Mouse (Mus musculus): Measurements from ENCODE around the gene Ccsap. TPM values are rescaled to one million over a fixed set of nuclear protein-coding genes. Genes with fewer than 3 reads are reported as not detected.

Ccsap gene
- polyA plus RNA-seq, 1 experiment from 2014 or later: 10.4 TPM

DNA sequence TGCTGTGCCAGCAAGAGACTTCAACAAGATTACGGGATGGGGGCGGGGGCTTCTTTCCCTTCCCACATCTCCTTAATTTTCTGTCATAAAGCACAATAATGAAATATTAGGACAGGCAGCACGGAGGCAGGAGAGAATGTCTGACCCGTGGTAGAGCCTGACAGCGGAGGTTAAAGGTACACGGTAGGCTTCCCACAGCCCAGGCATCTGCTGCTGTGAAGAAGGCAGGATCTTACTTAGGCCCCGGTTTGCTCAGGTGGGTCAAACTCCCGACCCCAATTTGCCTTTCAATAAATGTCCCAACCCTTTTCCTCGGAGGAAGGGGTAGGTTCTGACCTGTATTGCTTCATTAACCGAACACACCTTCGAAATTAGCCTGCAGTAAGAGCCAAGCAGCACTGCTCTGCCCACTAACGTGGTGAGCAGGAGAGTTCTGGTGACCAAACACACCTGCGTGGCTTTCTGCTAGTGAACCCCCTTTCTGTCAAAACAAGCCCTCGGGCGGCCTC, 54.7 kb downstream of the Ccsap start:
- peak; percentile 22; the same call in 1 of the 2 replicates for ATAC-seq (replicated peaks; ENCODE audit: low FRiP score)
- H3K9ac ChIP-seq (ENCODE audit: low read length): peak overlapping the region; percentile 47
- H3K4me3 ChIP-seq (ENCODE audit: low read depth, low read length): peak overlapping the region; percentile 51
- WGBS: 13% methylated on average over 15 of the region's 15 CpGs
- no peaks in the 10 kb centered on the region for H3K9me3 ChIP-seq (ENCODE audit: control insufficient read depth, low read length)
- DNase-seq (ENCODE audit: low spot score): no peak
- peaks cover 10% of the 10 kb centered on the region for H3K4me1 ChIP-seq (replicated peaks; ENCODE audit: control insufficient read depth, insufficient read depth, low read length)
- no peak overlapping the region for H3K27ac ChIP-seq (ENCODE audit: low read depth, low read length)
- no peaks in the 10 kb centered on the region for H3K36me3 ChIP-seq (ENCODE audit: control insufficient read depth, insufficient read depth, low read length)
- peak overlapping the region; percentile 83 for H3K4me2 ChIP-seq (ENCODE audit: low read depth, low read length, severe bottlenecking)
- no peaks in the 10 kb centered on the region for H3K27me3 ChIP-seq (ENCODE audit: control insufficient read depth, insufficient read depth, low read length)

DNA sequence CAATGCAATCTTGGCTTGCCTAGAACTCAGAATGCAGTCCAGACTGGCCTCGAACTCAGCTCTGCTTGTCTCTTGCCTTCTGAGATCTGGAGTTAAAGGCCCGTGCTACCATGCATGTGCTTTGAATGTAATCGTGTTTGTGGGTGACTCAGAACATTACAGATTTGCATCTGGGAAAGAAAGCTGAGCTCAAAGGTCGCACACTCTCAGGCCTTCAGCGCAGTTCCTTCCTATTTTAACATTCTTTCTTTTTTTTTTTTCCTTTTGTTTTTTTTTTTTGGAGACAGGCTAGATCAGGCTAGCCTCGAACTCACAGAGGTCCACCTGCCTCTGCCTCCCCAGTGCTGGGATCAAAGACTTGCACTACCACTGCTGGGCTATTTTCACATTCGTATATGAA, 55.4 kb downstream of the Ccsap start:
- Histone ChIP-seq H3K4me2 (ENCODE audit: low read depth, low read length, severe bottlenecking) (no peak overlapping the region), H3K4me1 (replicated peaks; ENCODE audit: control insufficient read depth, insufficient read depth, low read length) (peaks cover 10% of the 10 kb centered on the region), H3K9me3 (ENCODE audit: control insufficient read depth, low read length) (no peaks in the 10 kb centered on the region), H3K9ac (ENCODE audit: low read length) (no peak overlapping the region), H3K27me3 (ENCODE audit: control insufficient read depth, insufficient read depth, low read length) (no peaks in the 10 kb centered on the region), H3K36me3 (ENCODE audit: control insufficient read depth, insufficient read depth, low read length) (no peaks in the 10 kb centered on the region), H3K4me3 (ENCODE audit: low read depth, low read length) (no peak overlapping the region), H3K27ac (ENCODE audit: low read depth, low read length) (no peak overlapping the region)
- ATAC-seq (replicated peaks; ENCODE audit: low FRiP score) (no peak), DNase-seq (ENCODE audit: low spot score) (no peak)
- WGBS: 89% methylated on average over 7 of the region's 7 CpGs

DNA sequence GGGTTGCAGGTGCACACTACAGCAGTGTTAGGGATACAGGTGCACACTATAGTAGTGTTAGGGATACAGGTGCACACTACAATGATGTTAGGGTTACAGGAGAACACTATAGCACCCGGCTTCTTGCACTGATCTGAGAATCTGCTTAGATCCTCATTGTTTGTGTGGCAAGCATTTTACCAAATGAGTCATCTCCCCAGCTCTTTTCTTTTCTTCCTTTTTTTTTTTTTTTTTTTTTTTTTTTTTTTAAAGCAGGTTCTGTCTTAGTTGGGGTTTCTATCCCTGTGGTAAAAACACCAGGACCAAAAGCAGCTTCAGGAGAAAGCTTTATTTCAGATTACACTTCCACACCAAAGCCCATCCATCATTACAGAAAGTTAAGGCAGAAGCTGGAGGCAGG, 56.4 kb downstream of the Ccsap start:
- Histone ChIP-seq H3K4me2 (ENCODE audit: low read depth, low read length, severe bottlenecking) (no peak overlapping the region), H3K27ac (ENCODE audit: low read depth, low read length) (no peak overlapping the region), H3K4me3 (ENCODE audit: low read depth, low read length) (no peak overlapping the region), H3K9ac (ENCODE audit: low read length) (no peak overlapping the region), H3K27me3 (ENCODE audit: control insufficient read depth, insufficient read depth, low read length) (no peaks in the 10 kb centered on the region), H3K9me3 (ENCODE audit: control insufficient read depth, low read length) (no peaks in the 10 kb centered on the region), H3K4me1 (replicated peaks; ENCODE audit: control insufficient read depth, insufficient read depth, low read length) (peaks cover 10% of the 10 kb centered on the region), H3K36me3 (ENCODE audit: control insufficient read depth, insufficient read depth, low read length) (no peaks in the 10 kb centered on the region)
- WGBS: 97% methylated on average over 1 of the region's 1 CpGs
- ATAC-seq (replicated peaks; ENCODE audit: low FRiP score) (no peak), DNase-seq (ENCODE audit: low spot score) (no peak)

DNA sequence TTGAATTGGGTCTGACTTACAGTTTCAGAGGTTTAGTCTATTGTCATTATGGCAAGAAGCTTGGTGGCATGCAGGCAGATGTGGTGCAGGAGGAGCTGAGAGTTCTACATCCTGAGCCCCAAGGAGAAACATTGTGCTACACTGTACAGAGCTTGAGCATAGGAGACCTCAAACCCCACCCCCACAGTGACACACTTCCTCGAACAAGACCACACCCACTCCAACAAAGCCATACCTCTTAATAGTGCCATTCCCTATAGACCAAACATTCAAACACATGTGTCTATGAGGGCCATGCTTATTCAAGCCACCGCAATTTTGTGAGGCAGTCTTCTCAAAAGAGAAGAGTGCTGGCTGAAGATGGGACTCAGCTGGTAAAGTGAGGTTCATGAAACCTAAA, 58.5 kb downstream of the Ccsap start:
- DNase-seq (ENCODE audit: low spot score) (no peak), ATAC-seq (replicated peaks; ENCODE audit: low FRiP score) (no peak)
- Histone ChIP-seq H3K4me2 (ENCODE audit: low read depth, low read length, severe bottlenecking) (no peak overlapping the region), H3K27ac (ENCODE audit: low read depth, low read length) (no peak overlapping the region), H3K9me3 (ENCODE audit: control insufficient read depth, low read length) (no peaks in the 10 kb centered on the region), H3K36me3 (ENCODE audit: control insufficient read depth, insufficient read depth, low read length) (no peaks in the 10 kb centered on the region), H3K9ac (ENCODE audit: low read length) (no peak overlapping the region), H3K4me3 (ENCODE audit: low read depth, low read length) (no peak overlapping the region), H3K4me1 (replicated peaks; ENCODE audit: control insufficient read depth, insufficient read depth, low read length) (peaks cover 1% of the 10 kb centered on the region; the same call in 1 of the 2 replicates), H3K27me3 (ENCODE audit: control insufficient read depth, insufficient read depth, low read length) (no peaks in the 10 kb centered on the region)
- WGBS: 86% methylated on average over 2 of the region's 2 CpGs

DNA sequence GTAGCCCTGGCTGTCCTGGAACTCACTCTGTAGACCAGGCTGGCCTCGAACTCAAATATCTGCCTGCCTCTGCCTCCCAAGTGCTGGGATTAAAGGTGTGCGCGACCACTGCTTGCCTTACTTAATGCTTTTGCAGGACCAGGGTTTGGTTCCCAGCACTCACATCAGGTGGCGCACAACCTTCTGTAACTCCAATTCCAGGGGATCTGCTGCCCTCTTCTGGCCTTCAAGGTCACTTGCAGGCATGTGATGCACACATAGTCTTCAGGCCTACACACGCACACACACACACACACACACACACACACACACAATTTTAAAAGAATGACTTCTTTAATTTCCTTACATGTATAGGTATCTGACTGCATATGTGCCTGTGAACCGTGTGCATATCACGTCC, 59.1 kb downstream of the Ccsap start:
- H3K9me3 ChIP-seq (ENCODE audit: control insufficient read depth, low read length): no peaks in the 10 kb centered on the region
- H3K27ac ChIP-seq (ENCODE audit: low read depth, low read length): no peak overlapping the region
- WGBS: 92% methylated on average over 7 of the region's 7 CpGs
- H3K36me3 ChIP-seq (ENCODE audit: control insufficient read depth, insufficient read depth, low read length): no peaks in the 10 kb centered on the region
- no peak overlapping the region for H3K9ac ChIP-seq (ENCODE audit: low read length)
- H3K4me3 ChIP-seq (ENCODE audit: low read depth, low read length): no peak overlapping the region
- no peak for ATAC-seq (replicated peaks; ENCODE audit: low FRiP score)
- no peaks in the 10 kb centered on the region for H3K27me3 ChIP-seq (ENCODE audit: control insufficient read depth, insufficient read depth, low read length)
- DNase-seq (ENCODE audit: low spot score): no peak
- H3K4me2 ChIP-seq (ENCODE audit: low read depth, low read length, severe bottlenecking): no peak overlapping the region
- H3K4me1 ChIP-seq (replicated peaks; ENCODE audit: control insufficient read depth, insufficient read depth, low read length): no peaks in the 10 kb centered on the region; the same call in 1 of the 2 replicates

DNA sequence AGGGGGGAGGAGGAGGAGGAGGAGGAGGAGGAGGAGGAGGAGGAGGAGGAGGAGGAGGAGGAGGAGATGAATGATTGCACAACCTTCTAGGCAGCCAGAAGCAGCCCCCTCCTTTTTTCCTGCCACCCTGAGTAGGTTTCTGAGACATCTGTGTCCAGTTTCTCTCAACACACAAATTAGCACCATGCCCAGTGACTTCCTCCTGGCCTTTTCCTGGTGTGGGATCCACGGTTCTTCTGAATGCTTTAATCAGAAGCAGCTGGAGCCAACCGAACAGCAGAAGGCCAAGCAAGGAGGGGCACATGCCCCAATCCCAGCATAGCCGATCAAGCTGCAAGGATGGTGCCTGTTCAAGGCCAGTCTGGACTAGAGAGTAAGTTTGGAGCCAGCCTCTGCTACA, 60.1 kb downstream of the Ccsap start:
- Histone ChIP-seq H3K9me3 (ENCODE audit: control insufficient read depth, low read length) (no peaks in the 10 kb centered on the region), H3K27me3 (ENCODE audit: control insufficient read depth, insufficient read depth, low read length) (no peaks in the 10 kb centered on the region), H3K27ac (ENCODE audit: low read depth, low read length) (no peak overlapping the region), H3K4me3 (ENCODE audit: low read depth, low read length) (no peak overlapping the region), H3K4me2 (ENCODE audit: low read depth, low read length, severe bottlenecking) (no peak overlapping the region), H3K4me1 (replicated peaks; ENCODE audit: control insufficient read depth, insufficient read depth, low read length) (no peaks in the 10 kb centered on the region; the same call in 1 of the 2 replicates), H3K36me3 (ENCODE audit: control insufficient read depth, insufficient read depth, low read length) (no peaks in the 10 kb centered on the region), H3K9ac (ENCODE audit: low read length) (no peak overlapping the region)
- no peak for ATAC-seq (replicated peaks; ENCODE audit: low FRiP score)
- DNase-seq (ENCODE audit: low spot score): no peak
- 76% methylated on average over 3 of the region's 3 CpGs for WGBS

DNA sequence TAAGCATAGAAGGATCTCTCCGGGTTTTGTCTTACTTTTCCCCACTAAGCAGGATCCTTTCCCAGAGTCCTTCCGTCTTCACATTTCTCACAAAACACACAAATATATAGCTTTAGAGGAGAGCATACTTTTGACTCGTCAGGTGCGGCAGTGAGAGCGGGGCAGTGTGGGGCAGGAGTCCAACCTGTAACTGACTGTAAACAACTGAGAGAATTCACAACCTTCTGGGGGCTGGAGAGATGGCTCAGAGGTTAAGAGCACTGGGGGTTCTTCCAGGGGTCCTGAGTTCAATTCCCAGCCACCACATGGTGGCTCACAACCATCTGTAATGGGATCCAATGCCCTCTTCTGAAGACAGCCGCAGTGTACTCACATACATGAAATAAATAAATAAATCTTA, 60.6 kb downstream of the Ccsap start:
- H3K4me1 ChIP-seq (replicated peaks; ENCODE audit: control insufficient read depth, insufficient read depth, low read length): no peaks in the 10 kb centered on the region
- H3K36me3 ChIP-seq (ENCODE audit: control insufficient read depth, insufficient read depth, low read length): no peaks in the 10 kb centered on the region
- no peak overlapping the region for H3K27ac ChIP-seq (ENCODE audit: low read depth, low read length)
- DNase-seq (ENCODE audit: low spot score) (no peak), ATAC-seq (replicated peaks; ENCODE audit: low FRiP score) (no peak)
- H3K4me3 ChIP-seq (ENCODE audit: low read depth, low read length): no peak overlapping the region
- 90% methylated on average over 6 of the region's 6 CpGs for WGBS
- no peak overlapping the region for H3K4me2 ChIP-seq (ENCODE audit: low read depth, low read length, severe bottlenecking)
- no peaks in the 10 kb centered on the region for H3K27me3 ChIP-seq (ENCODE audit: control insufficient read depth, insufficient read depth, low read length)
- no peak overlapping the region for H3K9ac ChIP-seq (ENCODE audit: low read length)
- no peaks in the 10 kb centered on the region for H3K9me3 ChIP-seq (ENCODE audit: control insufficient read depth, low read length)

DNA sequence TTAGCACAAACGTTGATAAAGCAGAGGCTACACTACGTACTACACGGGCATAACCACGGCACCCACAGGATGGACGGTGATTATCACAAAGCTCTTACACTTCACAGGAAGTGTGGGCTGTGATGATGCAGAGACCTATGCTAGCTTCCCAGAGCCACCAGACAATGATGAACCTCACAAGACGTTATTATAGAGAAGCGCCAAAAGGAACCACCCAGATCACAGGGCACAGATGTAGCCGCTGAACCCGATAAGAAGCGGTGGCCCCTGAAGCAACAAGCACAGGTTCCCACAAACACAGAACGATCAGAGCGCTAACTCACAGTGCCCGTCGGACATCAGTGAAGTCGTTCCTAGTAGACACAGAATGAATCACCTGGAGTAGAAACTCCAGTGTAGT, 62.1 kb downstream of the Ccsap start:
- H3K27me3 ChIP-seq (ENCODE audit: control insufficient read depth, insufficient read depth, low read length): no peaks in the 10 kb centered on the region
- DNase-seq (ENCODE audit: low spot score) (no peak), ATAC-seq (replicated peaks; ENCODE audit: low FRiP score) (no peak)
- H3K9ac ChIP-seq (ENCODE audit: low read length): no peak overlapping the region
- 90% methylated on average over 15 of the region's 15 CpGs for WGBS
- H3K4me2 ChIP-seq (ENCODE audit: low read depth, low read length, severe bottlenecking): no peak overlapping the region
- H3K4me1 ChIP-seq (replicated peaks; ENCODE audit: control insufficient read depth, insufficient read depth, low read length): no peaks in the 10 kb centered on the region
- no peak overlapping the region for H3K4me3 ChIP-seq (ENCODE audit: low read depth, low read length)
- H3K9me3 ChIP-seq (ENCODE audit: control insufficient read depth, low read length): no peaks in the 10 kb centered on the region
- no peaks in the 10 kb centered on the region for H3K36me3 ChIP-seq (ENCODE audit: control insufficient read depth, insufficient read depth, low read length)
- H3K27ac ChIP-seq (ENCODE audit: low read depth, low read length): no peak overlapping the region

DNA sequence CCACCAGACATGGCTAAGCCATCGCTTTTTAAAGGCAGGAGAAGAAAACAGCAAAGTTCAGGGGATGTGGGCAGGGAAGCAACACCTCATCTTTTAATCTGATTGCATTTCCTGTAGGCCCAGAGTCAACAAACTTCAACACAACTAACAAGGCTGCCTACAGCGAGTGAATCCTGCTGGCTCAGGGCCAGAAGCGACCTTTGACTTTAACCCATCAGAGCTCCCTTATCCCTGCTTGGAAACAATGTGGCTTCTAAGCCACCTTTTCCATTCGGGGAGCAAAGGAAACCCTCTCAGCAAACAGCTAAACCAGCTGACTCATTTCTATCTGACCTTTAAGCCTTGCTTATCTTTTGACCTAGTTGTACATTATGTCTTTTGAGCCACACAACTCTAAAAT, 63.3 kb downstream of the Ccsap start:
- no peaks in the 10 kb centered on the region for H3K9me3 ChIP-seq (ENCODE audit: control insufficient read depth, low read length)
- no peak overlapping the region for H3K27ac ChIP-seq (ENCODE audit: low read depth, low read length)
- no peak overlapping the region for H3K9ac ChIP-seq (ENCODE audit: low read length)
- no peaks in the 10 kb centered on the region for H3K27me3 ChIP-seq (ENCODE audit: control insufficient read depth, insufficient read depth, low read length)
- H3K4me3 ChIP-seq (ENCODE audit: low read depth, low read length): no peak overlapping the region
- H3K4me2 ChIP-seq (ENCODE audit: low read depth, low read length, severe bottlenecking): no peak overlapping the region
- no peaks in the 10 kb centered on the region for H3K36me3 ChIP-seq (ENCODE audit: control insufficient read depth, insufficient read depth, low read length)
- ATAC-seq (replicated peaks; ENCODE audit: low FRiP score): no peak
- no peak for DNase-seq (ENCODE audit: low spot score)
- 51% methylated on average over 4 of the region's 4 CpGs for WGBS
- peaks cover 3% of the 10 kb centered on the region; the same call in 1 of the 2 replicates for H3K4me1 ChIP-seq (replicated peaks; ENCODE audit: control insufficient read depth, insufficient read depth, low read length)

All from forebrain, embryonic 11.5 days (tissue).